In the genomic region with DNA sequence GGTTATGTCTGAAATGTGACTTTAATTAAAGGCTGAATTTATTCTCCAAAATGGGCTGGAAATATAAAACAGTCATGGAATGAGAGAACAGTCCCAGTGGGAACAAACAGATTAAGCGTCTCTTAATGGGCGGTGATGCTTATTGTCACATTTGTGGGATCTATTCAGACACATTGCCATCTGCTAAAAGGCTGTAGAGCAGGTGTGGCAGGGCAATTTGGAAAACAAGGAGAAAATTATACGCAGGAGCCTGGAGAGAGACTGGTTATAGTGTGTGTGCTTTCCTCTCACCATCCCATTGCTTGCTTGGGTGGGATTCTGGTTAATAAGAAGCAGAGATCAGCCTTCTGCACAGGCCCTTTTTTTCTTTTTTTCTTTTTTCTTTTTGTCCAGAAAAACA, we compare ENCODE assay signal across 19 mouse cellular contexts. TPM values are rescaled to one million over a fixed set of nuclear protein-coding genes. Genes with fewer than 3 reads are reported as not detected.
DNase-seq lines count a peak whose midpoint lies in the region; ATAC-seq and TF ChIP-seq lines count a peak whose summit lies in the region.
"Had no signal": no experiment of that assay in that cellular context is flagged by ENCODE, and none has a peak within 500 bp of the region (broad histone marks: within the 10 kb centered on the region; RNA-seq: fewer than 3 reads in every experiment).

No protein-coding gene starts in this region.

- DNase-seq in forebrain, embryonic 10.5 days (ENCODE audit: extremely low spot score, low spot score): no peak
- peak; percentile 29 for DNase-seq in midbrain, postnatal 0 days (ENCODE audit: low spot score)
- DNase-seq in midbrain, embryonic 10.5 days (ENCODE audit: low spot score): no peak
- DNase-seq in yolk sac, embryonic 10.5 days (ENCODE audit: low spot score): no peak
- DNase-seq: B cell, adult 2 months; lung, postnatal 14 days had no signal

- H3K27ac ChIP-seq in forebrain, embryonic 13.5 days: no peak overlapping the region; the same call in 1 of the 2 replicates
- H3K27ac ChIP-seq in forebrain, embryonic 10.5 days: no peak overlapping the region
- H3K27ac ChIP-seq in midbrain, postnatal 0 days (ENCODE audit: low read depth, low read length): no peak overlapping the region
- no peak overlapping the region for H3K27ac ChIP-seq in midbrain, embryonic 10.5 days (replicated peaks)
- H3K27ac ChIP-seq in hindbrain, embryonic 16.5 days (ENCODE audit: low read depth, low read length): no peak overlapping the region
- no peak overlapping the region for H3K27ac ChIP-seq in neural tube, embryonic 15.5 days (replicated peaks)
- H3K27ac ChIP-seq: embryonic facial prominence, embryonic 13.5 days; kidney, postnatal 0 days; limb, embryonic 13.5 days; liver, embryonic 15.5 days had no signal

- no peak overlapping the region for H3K4me2 ChIP-seq in forebrain, embryonic 13.5 days
- H3K4me2 ChIP-seq in midbrain, postnatal 0 days (ENCODE audit: low read depth, low read length, poor library complexity, severe bottlenecking): no peak overlapping the region
- no peak overlapping the region for H3K4me2 ChIP-seq in hindbrain, embryonic 16.5 days (ENCODE audit: low read length)
- H3K4me2 ChIP-seq in neural tube, embryonic 15.5 days: no peak overlapping the region
- H3K4me2 ChIP-seq: embryonic facial prominence, embryonic 13.5 days; heart, embryonic 11.5 days; limb, embryonic 13.5 days; liver, embryonic 15.5 days had no signal

- no peaks in the 10 kb centered on the region for H3K36me3 ChIP-seq in forebrain, embryonic 13.5 days (ENCODE audit: poor library complexity, severe bottlenecking)
- no peaks in the 10 kb centered on the region for H3K36me3 ChIP-seq in forebrain, embryonic 10.5 days (replicated peaks)
- no peaks in the 10 kb centered on the region for H3K36me3 ChIP-seq in midbrain, postnatal 0 days (ENCODE audit: insufficient read depth, low read length)
- no peaks in the 10 kb centered on the region for H3K36me3 ChIP-seq in midbrain, embryonic 10.5 days
- H3K36me3 ChIP-seq in hindbrain, embryonic 16.5 days (ENCODE audit: control insufficient read depth, insufficient read depth, low read length): no peaks in the 10 kb centered on the region
- H3K36me3 ChIP-seq in neural tube, embryonic 15.5 days: no peaks in the 10 kb centered on the region
- H3K36me3 ChIP-seq: embryonic facial prominence, embryonic 13.5 days; limb, embryonic 13.5 days; liver, embryonic 15.5 days had no signal

- no peak overlapping the region for H3K9ac ChIP-seq in forebrain, embryonic 13.5 days
- H3K9ac ChIP-seq in midbrain, postnatal 0 days (replicated peaks; ENCODE audit: low read length, poor library complexity, severe bottlenecking): no peak overlapping the region
- no peak overlapping the region for H3K9ac ChIP-seq in hindbrain, embryonic 16.5 days (ENCODE audit: low read depth, low read length)
- H3K9ac ChIP-seq in neural tube, embryonic 15.5 days (replicated peaks): no peak overlapping the region
- H3K9ac ChIP-seq: embryonic facial prominence, embryonic 13.5 days; limb, embryonic 13.5 days; liver, embryonic 15.5 days had no signal

- no peak overlapping the region for H3K4me3 ChIP-seq in forebrain, embryonic 13.5 days
- H3K4me3 ChIP-seq in forebrain, embryonic 10.5 days: no peak overlapping the region
- no peak overlapping the region for H3K4me3 ChIP-seq in midbrain, postnatal 0 days (ENCODE audit: low read depth, low read length)
- no peak overlapping the region for H3K4me3 ChIP-seq in midbrain, embryonic 10.5 days
- no peak overlapping the region for H3K4me3 ChIP-seq in hindbrain, embryonic 16.5 days (ENCODE audit: low read length)
- H3K4me3 ChIP-seq in neural tube, embryonic 15.5 days (replicated peaks): no peak overlapping the region
- H3K4me3 ChIP-seq: embryonic facial prominence, embryonic 13.5 days; limb, embryonic 13.5 days; liver, embryonic 15.5 days had no signal

- WGBS in forebrain, embryonic 13.5 days: 54% methylated on average over 3 of the region's 3 CpGs
- 72% methylated on average over 3 of the region's 3 CpGs for WGBS in forebrain, embryonic 10.5 days
- WGBS in midbrain, postnatal 0 days: 55% methylated on average over 3 of the region's 3 CpGs
- 83% methylated on average over 3 of the region's 3 CpGs for WGBS in midbrain, embryonic 10.5 days
- 52% methylated on average over 3 of the region's 3 CpGs for WGBS in hindbrain, embryonic 16.5 days
- 35% methylated on average over 3 of the region's 3 CpGs for WGBS in neural tube, embryonic 15.5 days

- H3K27me3 ChIP-seq in forebrain, embryonic 13.5 days: no peaks in the 10 kb centered on the region
- H3K27me3 ChIP-seq in forebrain, embryonic 10.5 days (ENCODE audit: poor library complexity, severe bottlenecking): no peaks in the 10 kb centered on the region
- no peaks in the 10 kb centered on the region for H3K27me3 ChIP-seq in midbrain, postnatal 0 days (ENCODE audit: insufficient read depth, low read length)
- no peaks in the 10 kb centered on the region for H3K27me3 ChIP-seq in midbrain, embryonic 10.5 days (ENCODE audit: low read depth, poor library complexity, severe bottlenecking)
- H3K27me3 ChIP-seq in hindbrain, embryonic 16.5 days (replicated peaks; ENCODE audit: control insufficient read depth, insufficient read depth, low read length): no peaks in the 10 kb centered on the region
- H3K27me3 ChIP-seq in neural tube, embryonic 15.5 days (replicated peaks): no peaks in the 10 kb centered on the region
- H3K27me3 ChIP-seq: embryonic facial prominence, embryonic 13.5 days; limb, embryonic 13.5 days; liver, embryonic 15.5 days had no signal

- no peak for TF ChIP-seq CTCF in midbrain, postnatal 0 days (IDR thresholded peaks at IDR 0.05)

- no peaks in the 10 kb centered on the region for H3K9me3 ChIP-seq in forebrain, embryonic 13.5 days (replicated peaks)
- no peaks in the 10 kb centered on the region for H3K9me3 ChIP-seq in forebrain, embryonic 10.5 days
- no peaks in the 10 kb centered on the region for H3K9me3 ChIP-seq in midbrain, postnatal 0 days (ENCODE audit: low read length)
- H3K9me3 ChIP-seq in midbrain, embryonic 10.5 days (replicated peaks): no peaks in the 10 kb centered on the region
- no peaks in the 10 kb centered on the region for H3K9me3 ChIP-seq in hindbrain, embryonic 16.5 days (ENCODE audit: control insufficient read depth, low read length)
- H3K9me3 ChIP-seq in neural tube, embryonic 15.5 days (replicated peaks): no peaks in the 10 kb centered on the region
- H3K9me3 ChIP-seq: embryonic facial prominence, embryonic 13.5 days; limb, embryonic 13.5 days; liver, embryonic 15.5 days had no signal

- ATAC-seq in forebrain, embryonic 13.5 days: peak; percentile 78
- ATAC-seq in midbrain, postnatal 0 days (ENCODE audit: low FRiP score): no peak
- ATAC-seq in hindbrain, embryonic 16.5 days: peak; percentile 56; the same call in 1 of the 2 replicates
- peak; percentile 56; the same call in 1 of the 2 replicates for ATAC-seq in neural tube, embryonic 15.5 days (ENCODE audit: low FRiP score)
- ATAC-seq in frontal cortex, adult (ENCODE audit: low TSS enrichment): no peak
- ATAC-seq: intestine, embryonic 16.5 days had no signal

- peaks cover 6% of the 10 kb centered on the region; the same call in 1 of the 2 replicates for H3K4me1 ChIP-seq in forebrain, embryonic 13.5 days
- 0 out of 2 replicates have a peak, but pooled peaks cover 5% of the 10 kb centered on the region for H3K4me1 ChIP-seq in forebrain, embryonic 10.5 days
- no peaks in the 10 kb centered on the region for H3K4me1 ChIP-seq in midbrain, postnatal 0 days (ENCODE audit: insufficient read depth, low read length)
- 0 out of 2 replicates have a peak, but pooled peaks cover 3% of the 10 kb centered on the region for H3K4me1 ChIP-seq in midbrain, embryonic 10.5 days
- H3K4me1 ChIP-seq in hindbrain, embryonic 16.5 days (ENCODE audit: control insufficient read depth, insufficient read depth, low read depth, low read length): no peaks in the 10 kb centered on the region
- H3K4me1 ChIP-seq in neural tube, embryonic 15.5 days: no peaks in the 10 kb centered on the region
- H3K4me1 ChIP-seq: embryonic facial prominence, embryonic 13.5 days; limb, embryonic 13.5 days; liver, embryonic 15.5 days had no signal

RNA-seq across cellular contexts. Expression of gene Gpr158, which starts 32.3 kb away (rescaled TPM):
- polyA plus RNA-seq in forebrain, embryonic 13.5 days (2015; fragmentation: Nextera tagmentation; extraction: Ambion mirVana): 0.99 and 1.2 TPM in 2 replicates
- polyA plus RNA-seq in forebrain, embryonic 10.5 days (2016; fragmentation: Nextera tagmentation; extraction: Ambion mirVana): 0.05 and 0.06 TPM in 2 replicates
- total RNA-seq in midbrain, postnatal 0 days (2014; rRNA removed): 19.4 and 19.7 TPM in 2 replicates
- 3.9 and 4.1 TPM in 2 replicates for polyA plus RNA-seq in midbrain, postnatal 0 days (2015; fragmentation: Nextera tagmentation; extraction: Ambion mirVana)
- 0.16 and 0.27 TPM in 2 replicates for polyA plus RNA-seq in midbrain, embryonic 10.5 days (2016; fragmentation: Nextera tagmentation; extraction: Ambion mirVana)
- polyA plus RNA-seq in hindbrain, embryonic 16.5 days (2015; fragmentation: Nextera tagmentation; extraction: Ambion mirVana): 3.6 and 4.7 TPM in 2 replicates
- 3.8 and 4.8 TPM in 2 replicates for polyA plus RNA-seq in neural tube, embryonic 15.5 days (2015; fragmentation: Nextera tagmentation; extraction: Ambion mirVana)
- total RNA-seq: common myeloid progenitor, adult 5-6 weeks; gastrocnemius, postnatal 4 days; megakaryocyte-erythroid progenitor cell, adult 5-6 weeks had no signal
- polyA plus RNA-seq: embryonic facial prominence, embryonic 13.5 days; heart, embryonic 11.5 days; intestine, embryonic 16.5 days; kidney, postnatal 0 days; liver, embryonic 15.5 days had no signal

Comparison
In these comparisons a context has a peak if more than half of its experiments do, and no peak if none do; other contexts are left out.
1. ATAC-seq: peak in forebrain, embryonic 13.5 days (single experiment), hindbrain, embryonic 16.5 days (single experiment) and neural tube, embryonic 15.5 days (single experiment); none in midbrain, postnatal 0 days (single experiment) and frontal cortex, adult (single experiment).